Mouse (Mus musculus): ENCODE measurements around the gene Endog.
"Not testable (repeated sequence)": the region's sequence is repeated elsewhere in the genome, so short reads cannot be mapped to it uniquely, and the experiment has no call there.

The Endog gene

GRCm38 (mm10) chr2:30171371-30171996, at the start of gene Endog:
TSS of gene Endog (plus strand) at chr2:30171493.
- DNase-seq (ENCODE audit: low spot score in 2 of 2), result peak; percentile 87 to 92

GRCm38 (mm10) chr2:30122766-30123165, 48.5 kb upstream of the Endog start:
- no peak for DNase-seq (ENCODE audit: low spot score in 2 of 2)

- peak in 1 of 2 experiments; percentile 31 for DNase-seq (ENCODE audit: low spot score in 2 of 2)
Measured at GRCm38 (mm10) chr2:30123729-30124471, 47.4 kb upstream of the Endog start.

GRCm38 (mm10) chr2:30124472-30125274, 46.6 kb upstream of the Endog start, which contains the start of gene Zer1:
TSS of gene Zer1 (minus strand) at chr2:30124585.
- peak; percentile 95 for DNase-seq (ENCODE audit: low spot score in 2 of 2)

GRCm38 (mm10) chr2:30128789-30129188, 42.5 kb upstream of the Endog start:
- DNase-seq (ENCODE audit: low spot score in 2 of 2), result peak in 1 of 2 experiments; percentile 45

GRCm38 (mm10) chr2:30130156-30130555, 41.1 kb upstream of the Endog start:
- DNase-seq (ENCODE audit: low spot score in 2 of 2), result no peak

- not testable (repeated sequence) for DNase-seq (ENCODE audit: low spot score in 2 of 2)
Measured at GRCm38 (mm10) chr2:30131240-30131639, 40.1 kb upstream of the Endog start.

- DNase-seq (ENCODE audit: low spot score in 2 of 2), result no peak
Measured at GRCm38 (mm10) chr2:30132801-30133612, 38.3 kb upstream of the Endog start.

- peak; percentile 97 to 99 for DNase-seq (ENCODE audit: low spot score in 2 of 2)
Measured at GRCm38 (mm10) chr2:30133613-30134377, 37.5 kb upstream of the Endog start, which contains the start of gene Tbc1d13. TSS of gene Tbc1d13 (plus strand) at chr2:30133746.

GRCm38 (mm10) chr2:30134378-30134711, 36.9 kb upstream of the Endog start:
- DNase-seq (ENCODE audit: low spot score in 2 of 2), result no peak

- no peak for DNase-seq (ENCODE audit: low spot score in 2 of 2)
Measured at GRCm38 (mm10) chr2:30134928-30135620, 36.2 kb upstream of the Endog start.

GRCm38 (mm10) chr2:30136458-30136857, 34.8 kb upstream of the Endog start:
- DNase-seq (ENCODE audit: low spot score in 2 of 2), result no peak

GRCm38 (mm10) chr2:30140021-30140420, 31.3 kb upstream of the Endog start:
- DNase-seq (ENCODE audit: low spot score in 2 of 2), result not testable (repeated sequence)

GRCm38 (mm10) chr2:30144436-30144835, 26.9 kb upstream of the Endog start:
- DNase-seq (ENCODE audit: low spot score in 2 of 2), result no peak

- no peak for DNase-seq (ENCODE audit: low spot score in 2 of 2)
Measured at GRCm38 (mm10) chr2:30147466-30147865, 23.8 kb upstream of the Endog start.

- no peak for DNase-seq (ENCODE audit: low spot score in 2 of 2)
Measured at GRCm38 (mm10) chr2:30151840-30152239, 19.5 kb upstream of the Endog start.

- no peak for DNase-seq (ENCODE audit: low spot score in 2 of 2)
Measured at GRCm38 (mm10) chr2:30152616-30153015, 18.7 kb upstream of the Endog start.

- not testable (repeated sequence) for DNase-seq (ENCODE audit: low spot score in 2 of 2)
Measured at GRCm38 (mm10) chr2:30159871-30160270, 11.4 kb upstream of the Endog start.

- DNase-seq (ENCODE audit: low spot score in 2 of 2), result peak in 1 of 2 experiments; percentile 42
Measured at GRCm38 (mm10) chr2:30161809-30162208, 9.5 kb upstream of the Endog start.

GRCm38 (mm10) chr2:30164340-30164932, 6.9 kb upstream of the Endog start:
- DNase-seq (ENCODE audit: low spot score in 2 of 2), result no peak

Measured in frontal cortex, postnatal 36 days (tissue).